Mouse (Mus musculus) ES-E14 (cell line): ENCODE data around the gene Olfr391-ps. TPM values are rescaled to one million over a fixed set of nuclear protein-coding genes. Genes with fewer than 3 reads are reported as not detected.

ENCODE experiments used
- DNase-seq: peaks from one replicate; pipeline ENCODE4 v3.0.0-alpha.2; 2013; ENCODE audit warnings: low read depth, low spot score
- H3K27ac ChIP-seq: 2 replicates; pipeline ENCODE4 v1.5.1; 2012; ENCODE audit warnings: low read depth, mild to moderate bottlenecking, low read length, moderate library complexity, mixed read lengths; ENCODE audit not compliant: poor library complexity, insufficient read depth, severe bottlenecking
- H3K36me3 ChIP-seq: 2 replicates; pipeline ENCODE4 v1.6.1; 2012; ENCODE audit warnings: mild to moderate bottlenecking, low read length, moderate library complexity, mixed read lengths; ENCODE audit not compliant: control insufficient read depth, poor library complexity, insufficient read depth, severe bottlenecking
- H3K4me1 ChIP-seq, 2 experiments: fragments of 150-350 bp in 1 of 2; sonication (generic) in 1 of 2; 2 replicates each; pipeline ENCODE4 v1.6.1; 2012; ENCODE audit warnings: low read length in 2 of 2, mild to moderate bottlenecking in 1 of 2, mixed read lengths in 1 of 2; ENCODE audit not compliant: control insufficient read depth in 2 of 2, insufficient read depth in 2 of 2, poor library complexity in 1 of 2
- H3K4me3 ChIP-seq, 2 experiments: fragments of 150-350 bp in 1 of 2; sonication (generic) in 1 of 2; 2 replicates each; pipeline ENCODE4 v1.5.1; 2012; ENCODE audit warnings: low read length in 2 of 2, low read depth in 1 of 2, mild to moderate bottlenecking in 1 of 2, mixed read lengths in 1 of 2; ENCODE audit not compliant: insufficient read depth in 1 of 2, poor library complexity in 1 of 2, severe bottlenecking in 1 of 2
- H3K9ac ChIP-seq: 2 replicates; pipeline ENCODE4 v1.6.1; 2012; ENCODE audit warnings: low read depth, mild to moderate bottlenecking, low read length, mixed read lengths; ENCODE audit not compliant: poor library complexity, insufficient read depth, severe bottlenecking
- H3K9me3 ChIP-seq: fragments of 150-350 bp; sonication (generic); 2 replicates; pipeline ENCODE4 v1.6.1; 2012; ENCODE audit warnings: low read depth, mild to moderate bottlenecking, low read length; ENCODE audit not compliant: control insufficient read depth, insufficient read depth
- CHD2 ChIP-seq: IDR thresholded peaks from 2 replicates; pipeline ENCODE4 v1.6.1; 2014; ENCODE audit warnings: mild to moderate bottlenecking, low read depth, low read length, inconsistent platforms
- HCFC1 ChIP-seq: IDR thresholded peaks from 2 replicates; pipeline ENCODE4 v1.6.1; 2012; ENCODE audit warnings: low read length, inconsistent platforms, borderline replicate concordance; ENCODE audit not compliant: insufficient read depth
- MAFK ChIP-seq: IDR thresholded peaks from 2 replicates; pipeline ENCODE4 v1.6.1; 2014; ENCODE audit warnings: mild to moderate bottlenecking, low read depth, low read length, inconsistent platforms; ENCODE audit not compliant: insufficient read depth
- ZC3H11A ChIP-seq: IDR thresholded peaks from 2 replicates; pipeline ENCODE4 v1.6.1; 2012; ENCODE audit warnings: low read depth, mild to moderate bottlenecking, inconsistent platforms, low read length, borderline replicate concordance
- ZNF384 ChIP-seq: IDR thresholded peaks from 2 replicates; pipeline ENCODE4 v1.6.1; 2012; ENCODE audit warnings: low read depth, low read length, inconsistent platforms
- in situ Hi-C, 2 experiments: fragments of 600-800 bp; cut with MboI; formaldehyde crosslinking; loops; one replicate each; pipeline ENCODE4 v1.15.1; 2025; ENCODE audit warnings: low sequenced_read_pairs in 2 of 2, inconsistent platforms in 1 of 2; ENCODE audit not compliant: unreplicated experiment in 2 of 2
- total RNA-seq: library from RNA; depleted of rRNA; stranded (reverse); fragments of 300-350 nt; gene quantifications from 2 replicates; pipeline ENCODE4 v1.2.3, GENCODE M21; 2012; rRNA removed

The Olfr391-ps gene
- not detected in 2 replicates for total RNA-seq

DNA sequence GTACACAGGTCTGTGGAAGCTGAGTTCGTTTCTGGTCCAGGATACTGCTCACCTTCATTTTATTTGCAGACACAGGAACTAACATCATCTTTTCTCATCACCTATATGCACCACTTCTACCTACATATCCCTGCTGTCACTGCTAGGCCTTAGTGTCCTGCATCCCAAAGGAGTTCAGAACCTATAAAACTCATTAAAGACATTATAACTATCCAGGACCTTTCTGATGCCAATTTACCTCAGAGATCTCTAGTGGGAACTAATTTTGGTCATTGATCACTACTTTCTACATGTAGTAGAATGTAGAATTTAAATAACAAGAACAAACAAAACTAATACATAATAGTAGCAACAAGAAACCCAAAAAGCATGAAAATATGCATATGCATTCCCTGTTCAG lies at the start of gene Olfr391-ps:
Olfr391-ps (minus strand) TSS at position 101 of the 400 bp plus-strand sequence.
- Histone ChIP-seq H3K9me3 (no peaks in the 10 kb centered on the region), H3K4me1 (no peaks in the 10 kb centered on the region), H3K9ac (no peak within 1 kb of the TSS), H3K4me3 (no peak within 1 kb of the TSS), H3K27ac (no peak within 1 kb of the TSS), H3K36me3 (no peaks in the 10 kb centered on the region)
- no peak for DNase-seq
- TF ChIP-seq MAFK = no peak
- TF ChIP-seq HCFC1 = no peak
- TF ChIP-seq ZNF384 = no peak
- no peak for TF ChIP-seq CHD2
- no peak for TF ChIP-seq ZC3H11A
- in situ Hi-C loops = no loop called here

DNA sequence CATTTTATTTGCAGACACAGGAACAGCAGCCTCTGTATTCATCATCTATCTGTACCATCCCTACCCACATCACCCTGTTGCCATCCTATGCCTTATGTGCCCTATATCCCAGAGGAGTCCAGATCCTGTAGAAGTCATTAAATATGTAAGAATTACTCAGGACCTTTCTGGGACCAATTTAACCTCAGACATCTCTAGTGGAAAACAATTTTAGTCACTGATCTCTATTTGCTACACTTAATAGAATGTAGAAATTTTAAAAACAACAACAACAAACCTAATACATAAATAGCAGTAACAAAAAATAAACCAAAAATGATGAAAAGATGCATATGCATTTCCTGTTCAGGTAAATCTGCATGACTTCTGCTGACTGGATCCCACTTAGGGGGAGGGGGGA lies 48.5 kb upstream of the Olfr391-ps start, which contains the start of gene Olfr393:
Olfr393 (minus strand) TSS at position 101 of the 400 bp plus-strand sequence.
- H3K36me3 ChIP-seq = no peaks in the 10 kb centered on the region
- no peak for DNase-seq
- no peaks in the 10 kb centered on the region for H3K9me3 ChIP-seq
- TF ChIP-seq CHD2 (no peak), ZC3H11A (no peak), HCFC1 (no peak), MAFK (no peak), ZNF384 (no peak)
- H3K4me3 ChIP-seq = no peak within 1 kb of the TSS
- H3K4me1 ChIP-seq = no peaks in the 10 kb centered on the region
- in situ Hi-C loops = no loop called here
- H3K9ac ChIP-seq = no peak within 1 kb of the TSS
- H3K27ac ChIP-seq = no peak within 1 kb of the TSS

DNA sequence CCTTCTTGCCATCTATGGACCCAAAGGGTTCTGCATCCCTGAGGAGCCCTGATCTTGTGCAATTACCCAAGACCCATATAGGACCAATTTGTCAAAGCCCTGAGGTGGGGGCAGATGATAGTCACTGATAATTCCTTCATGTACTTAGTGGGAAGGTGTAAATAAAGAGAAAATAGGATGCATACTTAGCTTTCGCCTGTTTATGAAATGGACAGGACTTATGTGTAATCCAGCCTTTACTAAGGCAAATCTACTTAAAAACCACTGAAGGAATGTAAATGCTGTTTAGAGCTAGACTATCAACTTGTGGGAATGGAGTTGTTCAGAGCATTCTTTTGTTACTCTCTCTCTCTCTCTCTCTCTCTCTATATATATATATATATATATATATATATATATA lies 14.1 kb upstream of the Olfr391-ps start, which contains the start of gene Olfr392:
Olfr392 (minus strand) TSS at position 101 of the 400 bp plus-strand sequence.
- Histone ChIP-seq H3K9me3 (no peaks in the 10 kb centered on the region), H3K4me1 (no peaks in the 10 kb centered on the region), H3K27ac (no peak within 1 kb of the TSS), H3K9ac (no peak within 1 kb of the TSS), H3K36me3 (no peaks in the 10 kb centered on the region), H3K4me3 (no peak within 1 kb of the TSS)
- in situ Hi-C loops = no loop called here
- TF ChIP-seq ZNF384 (no peak), ZC3H11A (no peak), MAFK (no peak), HCFC1 (no peak), CHD2 (no peak)
- DNase-seq = no peak

DNA sequence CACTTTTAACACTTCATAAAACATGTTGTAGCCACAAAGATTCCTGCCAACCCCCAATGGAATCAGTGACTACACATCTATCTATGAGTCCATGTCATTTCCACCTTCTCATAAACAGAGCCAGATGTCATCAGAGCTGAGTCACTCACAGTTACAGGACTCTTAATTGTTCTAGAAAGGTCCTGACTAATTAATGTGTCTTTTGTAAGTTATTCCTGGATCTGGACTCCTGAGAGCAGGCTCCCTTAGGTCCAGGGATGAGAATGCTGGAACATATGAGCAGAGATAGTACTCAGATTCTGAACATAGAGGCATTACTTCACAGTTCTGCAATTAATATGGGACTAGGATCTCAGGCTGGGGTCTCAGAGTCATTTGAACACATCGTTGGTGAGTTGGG lies 20.2 kb downstream of the Olfr391-ps start, which contains the start of gene Olfr390:
Olfr390 (plus strand) TSS at position 301 of the 400 bp plus-strand sequence.
- in situ Hi-C loops = no loop called here
- TF ChIP-seq ZC3H11A (no peak), HCFC1 (no peak), MAFK (no peak), ZNF384 (no peak), CHD2 (no peak)

DNA sequence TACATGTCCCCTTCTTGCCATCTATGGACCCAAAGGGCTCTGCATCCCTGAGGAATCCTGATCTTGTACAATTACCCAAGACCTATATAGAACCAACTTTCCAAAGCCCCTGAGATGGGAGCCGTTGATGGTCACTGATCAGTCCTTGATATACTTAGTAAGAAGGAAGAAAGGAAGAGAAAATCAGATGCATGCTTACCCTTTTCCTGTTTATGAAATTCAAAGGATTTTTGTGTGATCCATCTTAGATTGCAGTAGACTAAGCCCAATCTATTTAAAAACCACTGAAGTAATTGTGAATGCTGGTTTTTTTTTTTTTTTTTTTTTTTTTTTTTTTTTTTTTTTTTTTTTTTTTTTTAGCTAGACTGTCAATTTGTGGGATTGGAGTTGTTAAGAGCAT lies 22.2 kb downstream of the Olfr391-ps start, which contains the start of gene Olfr389:
Olfr389 (minus strand) TSS at position 101 of the 400 bp plus-strand sequence.
- H3K9ac ChIP-seq = no peak within 1 kb of the TSS
- in situ Hi-C loops = no loop called here
- no peak for DNase-seq
- TF ChIP-seq HCFC1 = no peak
- TF ChIP-seq ZNF384 = peak; percentile 13; the same call in 1 of the 2 replicates
- H3K4me1 ChIP-seq = no peaks in the 10 kb centered on the region
- H3K27ac ChIP-seq = no peak within 1 kb of the TSS
- H3K4me3 ChIP-seq = no peak within 1 kb of the TSS
- H3K9me3 ChIP-seq = no peaks in the 10 kb centered on the region
- no peaks in the 10 kb centered on the region for H3K36me3 ChIP-seq

More for the DNA sequence above, 20.2 kb downstream of the Olfr391-ps start, which contains the start of gene Olfr390:
- no peaks in the 10 kb centered on the region for H3K9me3 ChIP-seq
- no peak for DNase-seq
- no peaks in the 10 kb centered on the region for H3K36me3 ChIP-seq
- no peak within 1 kb of the TSS for H3K9ac ChIP-seq
- no peak within 1 kb of the TSS for H3K27ac ChIP-seq
- no peak within 1 kb of the TSS for H3K4me3 ChIP-seq
- no peaks in the 10 kb centered on the region for H3K4me1 ChIP-seq
